Mouse (Mus musculus) B cell, adult 62 days (primary cell): ENCODE results near the gene Prlh. TPM values are rescaled to one million over a fixed set of nuclear protein-coding genes. Genes with fewer than 3 reads are reported as not detected.

Source experiments
- total RNA-seq: library from RNA; stranded (reverse); gene quantifications from 4 replicates; pipeline ENCODE4 v1.2.4, GENCODE M21; 2023

Gene Prlh
- not detected in 4 replicates for total RNA-seq

DNA sequence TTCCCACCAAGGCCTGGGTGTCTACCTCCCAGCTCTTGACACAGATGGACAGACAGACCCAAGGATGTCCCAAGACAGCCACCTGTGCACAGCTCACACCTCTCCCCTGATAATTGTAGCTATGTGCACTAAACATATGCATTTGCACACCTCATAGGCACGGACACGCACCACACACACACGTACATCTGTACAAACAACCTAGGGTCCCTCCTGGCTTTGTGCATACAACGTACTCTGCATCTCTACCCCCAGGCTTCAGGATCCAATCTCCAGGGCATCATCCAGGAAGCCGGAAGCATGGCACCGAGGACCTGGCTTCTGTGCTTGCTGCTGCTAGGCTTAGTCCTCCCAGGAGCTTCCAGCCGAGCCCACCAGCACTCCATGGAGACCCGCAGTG, at the start of gene Prlh:
TSS of gene Prlh (plus strand) at position 301 of the 400 bp plus-strand sequence.

DNA sequence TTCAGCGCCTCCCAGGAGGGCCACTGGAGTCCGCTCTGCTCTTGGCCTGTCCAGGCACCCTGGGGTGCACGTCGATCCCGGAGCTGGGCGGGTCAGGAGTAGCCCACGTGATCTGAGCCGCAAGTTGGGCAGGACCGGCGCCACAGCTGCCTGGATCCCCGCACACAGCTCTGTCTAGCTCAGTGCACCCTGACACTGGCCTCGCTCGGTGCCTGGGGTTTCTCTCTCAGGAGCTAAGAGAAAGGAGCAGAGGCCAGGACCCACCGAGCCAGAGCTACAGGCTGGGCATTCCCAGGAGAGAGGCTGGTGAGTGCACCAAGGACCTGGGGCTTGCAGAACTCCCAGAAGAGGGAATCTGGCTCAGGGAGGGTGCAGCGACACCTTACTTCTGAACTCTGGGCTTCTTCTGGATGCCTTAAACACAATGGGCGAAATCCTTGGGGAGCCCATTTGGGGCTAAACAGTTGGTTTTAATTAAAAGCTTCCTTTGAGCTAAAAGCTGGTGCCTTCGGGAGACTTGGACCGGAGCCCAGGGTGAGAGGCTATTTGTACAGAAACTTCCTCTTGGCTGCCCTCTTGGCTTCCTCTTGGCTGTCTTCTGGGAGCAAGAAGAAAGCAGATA, 37.8 kb upstream of the Prlh start, which contains the start of gene Mlph:
TSS of gene Mlph (plus strand) at position 138 of the 622 bp plus-strand sequence.

DNA sequence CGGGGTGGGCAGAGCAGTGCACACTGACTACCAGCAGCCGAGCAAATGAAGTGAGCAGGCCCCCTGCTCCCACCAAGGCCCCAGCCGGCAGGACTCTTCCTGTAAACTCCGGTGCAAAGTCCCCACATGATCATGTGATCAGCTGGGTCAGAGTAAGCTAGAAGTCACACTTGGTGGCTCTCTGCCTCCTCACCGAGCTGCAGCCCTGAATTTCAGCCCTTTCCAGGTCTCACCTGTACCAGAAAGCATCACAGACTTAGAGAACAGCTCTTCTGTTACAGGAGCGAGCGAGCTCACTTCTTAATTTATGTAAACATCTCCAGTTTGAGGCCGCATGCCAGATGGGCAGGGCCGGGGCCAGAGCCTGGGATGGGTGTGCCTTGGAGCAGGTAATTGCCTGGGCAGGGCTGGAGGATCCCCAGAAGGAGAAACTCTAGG, 16.5 kb downstream of the Prlh start, which contains the start of gene Rab17:
TSS of gene Rab17 (minus strand) at position 315 of the 438 bp plus-strand sequence.

DNA sequence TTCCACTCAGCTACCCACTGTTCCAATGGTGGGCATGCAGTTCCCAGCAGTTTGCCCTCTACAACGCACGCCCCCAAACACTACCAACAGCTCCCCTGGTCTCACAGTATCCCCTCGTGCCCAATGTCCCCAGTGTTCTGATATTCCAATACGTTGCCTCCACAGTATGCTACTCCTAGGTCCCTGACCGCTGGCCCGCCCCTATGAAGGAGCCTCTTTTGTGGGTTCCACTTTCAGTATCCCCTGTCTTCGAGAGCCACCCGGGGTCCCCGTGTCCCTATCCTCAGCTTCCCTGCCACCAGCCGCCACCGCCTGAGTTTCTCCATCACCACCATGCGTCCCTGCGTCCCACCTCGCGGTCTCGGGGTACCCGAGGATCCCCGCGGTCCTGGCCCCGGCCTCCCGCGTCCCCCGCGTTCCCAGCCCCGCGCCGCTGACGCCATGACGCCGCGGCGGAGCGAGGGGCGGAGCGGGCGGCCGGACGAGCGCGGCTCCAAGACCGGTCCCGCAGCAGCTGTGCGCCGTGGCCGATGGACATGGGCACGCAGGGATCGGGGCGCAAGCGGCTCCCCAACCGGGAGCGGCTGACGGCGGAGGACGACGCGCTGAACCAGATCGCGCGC, 45.5 kb downstream of the Prlh start, which contains the start of gene Lrrfip1:
TSS of gene Lrrfip1 (plus strand) at position 470 of the 623 bp plus-strand sequence.

Other genes with a start within 250 kb of the Prlh start
- gene Col6a3, start 109.1 kb upstream of the Prlh start, total RNA-seq, result not detected in 4 replicates
- gene Mlph, start 38.0 kb upstream of the Prlh start, total RNA-seq, result not detected in 4 replicates
- gene Rab17, start 16.6 kb downstream of the Prlh start, total RNA-seq, result not detected in 4 replicates
- 120 to 139 TPM (median 129 TPM) in 4 replicates for gene Lrrfip1, start 45.6 kb downstream of the Prlh start, total RNA-seq
- gene Rbm44, start 192.0 kb downstream of the Prlh start, total RNA-seq, result 0.95 to 3.1 TPM (median 1.2 TPM) in 4 replicates
- 0.39 to 0.69 TPM in 2 of 4 replicates, not detected in the others for gene Ramp1, start 226.7 kb downstream of the Prlh start, total RNA-seq